Mouse (Mus musculus) CH12.LX (cell line): ENCODE data around the gene 8030474K03Rik. TPM values are rescaled to one million over a fixed set of nuclear protein-coding genes. Genes with fewer than 3 reads are reported as not detected.
A peak's percentile ranks its signal among the peaks of the same experiment; 100 is the strongest.

Experiments
- DNase-seq: peaks from one replicate; pipeline ENCODE4 v3.0.0-alpha.2; 2013; ENCODE audit errors: extremely low read depth
- H3K27ac ChIP-seq: 2 replicates; pipeline ENCODE4 v1.5.1; 2012; ENCODE audit warnings: low read depth, mild to moderate bottlenecking, control low read depth, moderate library complexity; ENCODE audit not compliant: insufficient read depth
- H3K27me3 ChIP-seq: replicated peaks from 2 replicates; pipeline ENCODE3; 2012; ENCODE audit warnings: inconsistent platforms
- H3K36me3 ChIP-seq, 2 experiments: replicated peaks in 1 of 2; 2 replicates each; pipeline versions ENCODE3 to v1.6.1; 2012; ENCODE audit warnings: inconsistent platforms in 1 of 2, low read length in 1 of 2, mild to moderate bottlenecking in 1 of 2, mixed read lengths in 1 of 2, moderate library complexity in 1 of 2; ENCODE audit not compliant: control insufficient read depth in 1 of 2, insufficient read depth in 1 of 2
- H3K4me1 ChIP-seq, 2 experiments: 2 replicates each; pipeline ENCODE4 v1.6.1; 2012; ENCODE audit warnings: inconsistent platforms in 1 of 2, moderate library complexity in 1 of 2; ENCODE audit not compliant: insufficient read depth in 2 of 2, control insufficient read depth in 1 of 2
- H3K4me2 ChIP-seq: 2 replicates; pipeline ENCODE4 v1.6.1; 2012; ENCODE audit warnings: low read depth, mild to moderate bottlenecking, control low read depth; ENCODE audit not compliant: poor library complexity, insufficient read depth, severe bottlenecking
- H3K4me3 ChIP-seq, 3 experiments: fragments of 150-350 bp in 1 of 3; sonication (generic) in 1 of 3; replicated peaks in 1 of 3; 2 replicates each; pipeline versions ENCODE3 to v1.5.1; 2011 to 2012; ENCODE audit warnings: low read depth in 2 of 3, low read length in 2 of 3, mild to moderate bottlenecking in 2 of 3, moderate library complexity in 2 of 3, control low read depth in 1 of 3, improper control_type of control experiment in 1 of 3, inconsistent platforms in 1 of 3, mixed read lengths in 1 of 3; ENCODE audit not compliant: poor library complexity in 1 of 3
- H3K79me2 ChIP-seq: replicated peaks from 2 replicates; pipeline ENCODE4 v1.6.1; 2012; ENCODE audit warnings: mild to moderate bottlenecking, moderate library complexity; ENCODE audit not compliant: control insufficient read depth, poor library complexity, insufficient read depth, severe bottlenecking; ENCODE audit errors: extremely low read depth
- H3K9ac ChIP-seq: 2 replicates; pipeline ENCODE4 v1.6.1; 2012; ENCODE audit warnings: low read depth, mild to moderate bottlenecking, control low read depth, moderate library complexity; ENCODE audit not compliant: insufficient read depth
- H3K9me3 ChIP-seq: replicated peaks from 2 replicates; pipeline ENCODE3; 2012; ENCODE audit warnings: low read length, inconsistent platforms, mixed read lengths
- BHLHE40 ChIP-seq: IDR thresholded peaks from 2 replicates; pipeline ENCODE4 v1.6.1; 2011; ENCODE audit warnings: mild to moderate bottlenecking, low read depth, low read length, improper control_type of control experiment
- CHD1 ChIP-seq: IDR thresholded peaks from 2 replicates; pipeline ENCODE4 v1.6.1; 2012; ENCODE audit warnings: low read depth, low read length, improper control_type of control experiment, inconsistent platforms
- E2F4 ChIP-seq: IDR thresholded peaks from 2 replicates; pipeline ENCODE4 v1.6.1; 2011; ENCODE audit warnings: low read depth, low read length, improper control_type of control experiment; ENCODE audit not compliant: insufficient replicate concordance
- ELF1 ChIP-seq: IDR thresholded peaks from 2 replicates; pipeline ENCODE4 v1.6.1; 2014; ENCODE audit warnings: low read depth, mild to moderate bottlenecking, inconsistent platforms, low read length, improper control_type of control experiment
- EP300 ChIP-seq: IDR thresholded peaks from 2 replicates; pipeline ENCODE4 v1.6.1; 2011; ENCODE audit warnings: low read length, improper control_type of control experiment
- ETS1 ChIP-seq: conservative IDR thresholded peaks from 2 replicates; pipeline ENCODE4 v1.6.1; 2012; ENCODE audit warnings: low read depth, mild to moderate bottlenecking, inconsistent platforms, low read length, improper control_type of control experiment, moderate library complexity
- IRF4 ChIP-seq: IDR thresholded peaks from 2 replicates; pipeline ENCODE4 v1.6.1; 2014; ENCODE audit warnings: low read depth, mild to moderate bottlenecking, inconsistent platforms, low read length, improper control_type of control experiment
- JUN ChIP-seq: IDR thresholded peaks from 2 replicates; pipeline ENCODE4 v1.6.1; 2011; ENCODE audit warnings: low read depth, mild to moderate bottlenecking, low read length, improper control_type of control experiment, moderate library complexity; ENCODE audit not compliant: insufficient read depth
- JUND ChIP-seq: conservative IDR thresholded peaks from 2 replicates; pipeline ENCODE4 v1.6.1; 2011; ENCODE audit warnings: low read depth, low read length, improper control_type of control experiment
- KAT2A ChIP-seq: IDR thresholded peaks from 2 replicates; pipeline ENCODE4 v1.6.1; 2012; ENCODE audit warnings: low read length, improper control_type of control experiment, inconsistent platforms; ENCODE audit not compliant: insufficient replicate concordance
- MAFK ChIP-seq: IDR thresholded peaks from 2 replicates; pipeline ENCODE4 v1.6.1; 2011; ENCODE audit warnings: low read length, improper control_type of control experiment; ENCODE audit not compliant: insufficient replicate concordance
- MAX ChIP-seq: IDR thresholded peaks from 2 replicates; pipeline ENCODE4 v1.6.1; 2011; ENCODE audit warnings: low read length, improper control_type of control experiment
- MEF2A ChIP-seq: IDR thresholded peaks from 2 replicates; pipeline ENCODE4 v1.6.1; 2014; ENCODE audit warnings: low read depth, mild to moderate bottlenecking, inconsistent platforms, low read length, improper control_type of control experiment, borderline replicate concordance
- MXI1 ChIP-seq: IDR thresholded peaks from 2 replicates; pipeline ENCODE4 v1.6.1; 2011; ENCODE audit warnings: mild to moderate bottlenecking, low read depth, low read length, improper control_type of control experiment
- MYC ChIP-seq: IDR thresholded peaks from 2 replicates; pipeline ENCODE4 v1.6.1; 2011; ENCODE audit warnings: low read depth, mild to moderate bottlenecking, improper control_type of control experiment, low read length
- PAX5 ChIP-seq: IDR thresholded peaks from 2 replicates; pipeline ENCODE4 v1.6.1; 2012; ENCODE audit warnings: low read length, inconsistent platforms, mixed read lengths
- POLR2A ChIP-seq: IDR thresholded peaks from 2 replicates; pipeline ENCODE4 v1.6.1; 2011; ENCODE audit warnings: low read depth, mild to moderate bottlenecking, improper control_type of control experiment, low read length
- POLR2AphosphoS2 ChIP-seq: IDR thresholded peaks from 2 replicates; pipeline ENCODE4 v1.6.1; 2011; ENCODE audit warnings: low read depth, low read length, improper control_type of control experiment
- RAD21 ChIP-seq: IDR thresholded peaks from 2 replicates; pipeline ENCODE4 v1.6.1; 2011; ENCODE audit warnings: low read depth, mild to moderate bottlenecking, low read length, improper control_type of control experiment, moderate library complexity
- RCOR1 ChIP-seq: conservative IDR thresholded peaks from 2 replicates; pipeline ENCODE4 v1.6.1; 2012; ENCODE audit warnings: low read depth, mild to moderate bottlenecking, inconsistent platforms, low read length, improper control_type of control experiment
- SIN3A ChIP-seq: IDR thresholded peaks from 2 replicates; pipeline ENCODE4 v1.6.1; 2012; ENCODE audit warnings: low read length, improper control_type of control experiment, inconsistent platforms
- SMC3 ChIP-seq: IDR thresholded peaks from 2 replicates; pipeline ENCODE4 v1.6.1; 2011; ENCODE audit warnings: low read depth, low read length, improper control_type of control experiment
- TBP ChIP-seq: conservative IDR thresholded peaks from 2 replicates; pipeline ENCODE4 v1.6.1; 2011; ENCODE audit warnings: low read depth, low read length, improper control_type of control experiment
- TCF12 ChIP-seq: IDR thresholded peaks from 2 replicates; pipeline ENCODE4 v1.6.1; 2014; ENCODE audit warnings: low read depth, mild to moderate bottlenecking, inconsistent platforms, low read length, improper control_type of control experiment
- USF2 ChIP-seq: conservative IDR thresholded peaks from 2 replicates; pipeline ENCODE4 v1.6.1; 2011; ENCODE audit warnings: low read depth, low read length, improper control_type of control experiment
- ZC3H11A ChIP-seq: IDR thresholded peaks from 2 replicates; pipeline ENCODE4 v1.6.1; 2012; ENCODE audit warnings: low read depth, mild to moderate bottlenecking, inconsistent platforms, low read length, improper control_type of control experiment
- ZMIZ1 ChIP-seq: IDR thresholded peaks from 2 replicates; pipeline ENCODE4 v1.6.1; 2012; ENCODE audit warnings: low read depth, mild to moderate bottlenecking, inconsistent platforms, low read length, improper control_type of control experiment
- dilution Hi-C: fragments of 300-500 bp; cut with MboI; formaldehyde crosslinking; loops from 2 replicates; pipeline ENCODE4 v1.14.3; 2020; ENCODE audit warnings: low sequenced_read_pairs; ENCODE audit not compliant: extremely low pct_unique_long_range_greater_than_20kb, extremely low pct_ligation_motif_present
- in situ Hi-C: fragments of 300-500 bp; cut with MboI; formaldehyde crosslinking; loops from 3 replicates; pipeline ENCODE4 v1.14.3; 2019; ENCODE audit warnings: low sequenced_read_pairs, low pct_ligation_motif_present, low pct_unique_long_range_greater_than_20kb, mixed read lengths
- polyA plus RNA-seq: library from polyadenylated mRNA; unstranded; fragments of >175 nt; gene quantifications from 2 replicates; pipeline ENCODE4 v1.2.1, GENCODE M21; 2012; ENCODE audit warnings: low read depth; ENCODE audit not compliant: insufficient read length
- total RNA-seq, 2 experiments: library from RNA; depleted of rRNA; stranded (reverse); fragments of 300-350 nt in 1 of 2; fragments of >200 nt in 1 of 2; gene quantifications; 2 replicates each; pipeline ENCODE4 v1.2.3; 2012 to 2014

Gene 8030474K03Rik
- total and polyA plus RNA-seq, 3 experiments, result not detected

GRCm38 (mm10) chrX:101769478-101769877 is 25.0 kb upstream of the 8030474K03Rik start:
- no peak overlapping the region for H3K9ac ChIP-seq
- H3K4me1 ChIP-seq, result peaks cover 3 to 42% of the 10 kb centered on the region in 2 experiments; a peak in 3 of 4 replicates
- no peak overlapping the region for H3K27ac ChIP-seq
- dilution Hi-C loops, result no loop called here
- H3K4me3 ChIP-seq, result no peak overlapping the region
- TF ChIP-seq JUND (no peak), PAX5 (no peak), MAFK (no peak), MAX (no peak), RCOR1 (no peak)
- H3K79me2 ChIP-seq, result no peaks in the 10 kb centered on the region
- H3K4me2 ChIP-seq, result no peak overlapping the region
- no peaks in the 10 kb centered on the region for H3K36me3 ChIP-seq
- no peak for DNase-seq
- no peaks in the 10 kb centered on the region for H3K9me3 ChIP-seq
- H3K27me3 ChIP-seq, result no peaks in the 10 kb centered on the region
- in situ Hi-C loops, result no loop called here

DNA sequence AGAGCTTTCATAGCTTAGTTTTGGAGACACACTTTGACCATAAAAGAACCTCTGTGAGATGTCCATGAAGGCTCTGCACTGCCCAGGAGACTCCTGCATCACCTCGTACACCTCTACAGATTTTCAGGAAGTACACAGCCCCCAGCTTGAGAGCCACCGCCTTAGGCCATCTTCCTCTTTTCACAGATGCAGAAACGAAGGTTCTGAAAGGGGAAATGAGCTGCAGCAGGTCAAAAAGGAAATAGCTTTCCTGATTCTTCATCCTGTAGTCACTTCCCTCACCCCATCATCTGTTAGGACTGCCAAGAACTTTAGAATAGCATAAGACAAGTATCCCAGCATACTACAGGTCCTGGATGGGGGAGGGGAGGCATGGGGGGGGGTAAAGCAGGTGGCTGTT is 24.1 kb upstream of the 8030474K03Rik start:
- Histone ChIP-seq H3K4me3 (no peak overlapping the region), H3K27ac (no peak overlapping the region), H3K79me2 (no peaks in the 10 kb centered on the region), H3K4me1 (peaks cover 3 to 36% of the 10 kb centered on the region in 2 experiments; a peak in 3 of 4 replicates), H3K9me3 (no peaks in the 10 kb centered on the region), H3K36me3 (no peaks in the 10 kb centered on the region), H3K4me2 (peak overlapping the region; percentile 22; the same call in 1 of the 2 replicates), H3K9ac (no peak overlapping the region), H3K27me3 (no peaks in the 10 kb centered on the region)
- in situ Hi-C loops (no loop called here), dilution Hi-C loops (no loop called here)
- TF ChIP-seq TBP, result no peak
- no peak for TF ChIP-seq USF2
- TF ChIP-seq MAX, result no peak
- TF ChIP-seq JUN, result no peak
- peak; percentile 64 for TF ChIP-seq EP300
- no peak for TF ChIP-seq IRF4
- no peak for TF ChIP-seq ETS1
- TF ChIP-seq BHLHE40, result no peak
- peak; percentile 41 for DNase-seq

DNA sequence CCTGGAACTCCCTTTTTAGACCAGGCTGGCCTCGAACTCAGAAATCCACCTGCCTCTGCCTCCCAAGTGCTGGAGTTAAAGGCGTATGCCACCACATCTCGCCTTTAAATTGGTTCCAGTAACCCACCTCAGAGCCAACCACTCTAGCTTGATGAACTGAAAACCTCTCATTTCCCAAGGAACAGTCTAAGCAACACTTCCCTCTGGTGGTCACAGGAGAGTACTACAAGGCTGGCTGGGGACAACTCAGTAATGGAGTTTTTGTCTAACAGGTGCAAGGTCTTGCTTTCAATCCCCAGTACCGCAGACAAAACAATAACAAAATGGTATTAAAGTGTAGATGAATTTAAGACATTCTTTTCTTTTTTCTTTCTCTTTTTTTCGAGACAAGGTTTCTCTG is 22.4 kb upstream of the 8030474K03Rik start:
- H3K4me2 ChIP-seq, result no peak overlapping the region
- dilution Hi-C loops (no loop called here), in situ Hi-C loops (no loop called here)
- no peaks in the 10 kb centered on the region for H3K36me3 ChIP-seq
- no peaks in the 10 kb centered on the region for H3K27me3 ChIP-seq
- DNase-seq, result peak; percentile 49
- H3K4me1 ChIP-seq, result peaks cover 3 to 31% of the 10 kb centered on the region in 2 experiments; a peak in 3 of 4 replicates
- H3K9me3 ChIP-seq, result no peaks in the 10 kb centered on the region
- no peak overlapping the region for H3K27ac ChIP-seq
- no peak overlapping the region for H3K9ac ChIP-seq
- no peaks in the 10 kb centered on the region for H3K79me2 ChIP-seq
- H3K4me3 ChIP-seq, result no peak overlapping the region
- TF ChIP-seq ZC3H11A, result peak; percentile 17; the same call in 1 of the 2 replicates
- TF ChIP-seq TCF12, result no peak
- TF ChIP-seq JUND, result no peak
- TF ChIP-seq SMC3, result peak; percentile 73
- TF ChIP-seq POLR2A, result no peak
- no peak for TF ChIP-seq ZMIZ1
- TF ChIP-seq ELF1, result no peak
- TF ChIP-seq SIN3A, result no peak
- TF ChIP-seq POLR2AphosphoS2, result no peak
- TF ChIP-seq RAD21, result peak; percentile 78
- TF ChIP-seq KAT2A, result no peak
- TF ChIP-seq MAFK, result no peak
- TF ChIP-seq E2F4, result no peak
- no peak for TF ChIP-seq MEF2A
- no peak for TF ChIP-seq MXI1
- TF ChIP-seq CHD1, result no peak
- no peak for TF ChIP-seq EP300
- TF ChIP-seq IRF4, result no peak
- no peak for TF ChIP-seq MYC
